Mouse (Mus musculus) cortical plate, adult 2 months (tissue): Measurements from ENCODE around the gene Gm10974.

Experiments used
- CTCF ChIP-seq: fragments of 200-500 bp; IDR thresholded peaks from 2 replicates; pipeline ENCODE4 v1.5.1; 2011; ENCODE audit warnings: mild to moderate bottlenecking, control low read depth, low read length; ENCODE audit not compliant: insufficient read depth; ENCODE audit errors: extremely low read depth
- POLR2A ChIP-seq: fragments of 200-500 bp; IDR thresholded peaks from 2 replicates; pipeline ENCODE4 v1.6.1; 2011; ENCODE audit warnings: mild to moderate bottlenecking, low read length, control low read depth; ENCODE audit not compliant: insufficient read depth; ENCODE audit errors: extremely low read depth

DNA sequence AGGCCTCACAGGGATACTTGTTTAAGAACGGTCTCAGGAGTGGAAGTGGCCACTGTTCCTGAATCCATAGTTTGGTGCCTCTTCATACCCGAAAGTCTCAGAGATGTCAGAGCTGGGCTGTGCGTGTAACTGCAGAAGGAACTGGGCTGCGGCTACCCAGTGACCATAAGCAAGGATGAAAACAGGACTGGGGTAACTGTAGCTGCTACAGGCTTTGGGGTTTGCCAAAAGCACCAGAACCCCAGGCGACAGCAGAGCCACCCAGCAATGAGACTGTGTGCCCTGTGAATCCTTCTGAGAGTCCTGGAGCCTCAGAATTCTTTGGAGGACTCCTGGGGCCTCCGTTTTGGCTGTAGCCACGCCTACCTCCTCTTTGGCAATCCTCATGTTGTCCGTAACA, 35.9 kb downstream of the Gm10974 start:
- TF ChIP-seq CTCF (no peak), POLR2A (no peak)
